Mouse (Mus musculus): ENCODE results near the gene Utp4.

DNA sequence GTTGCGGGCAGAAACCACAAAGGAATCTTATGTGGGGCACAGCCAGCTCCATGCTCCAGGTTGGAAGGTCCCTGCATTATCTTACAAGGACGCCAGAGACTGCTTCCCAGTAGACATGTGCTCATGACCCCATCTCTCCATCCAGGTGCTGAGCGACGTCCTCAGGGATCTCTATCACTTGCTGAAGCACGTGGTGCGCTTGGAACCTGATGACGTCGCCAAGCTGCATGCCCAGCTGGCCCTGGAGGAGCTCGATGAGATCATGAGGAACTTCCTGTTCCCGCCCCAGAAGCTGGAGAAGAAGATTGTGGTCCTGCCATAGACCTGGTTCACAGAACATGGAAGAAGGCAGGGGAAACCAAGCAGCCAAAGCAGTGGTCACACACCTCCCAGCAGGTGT is 43.4 kb upstream of the Utp4 start:
- TF ChIP-seq POLR2A (IDR thresholded peaks at IDR 0.05; ENCODE audit: extremely low read depth, insufficient read depth, low read length) = no peak
- no peak for TF ChIP-seq CTCF (IDR thresholded peaks at IDR 0.05; ENCODE audit: low read depth, low read length)

Data from liver, adult 2 months (tissue).